Mouse (Mus musculus) spleen, adult 12 weeks (tissue): ENCODE measurements around the gene Mapk13.

ENCODE experiments used
- DNase-seq: peaks from one replicate; pipeline ENCODE4 v3.0.0; 2022; ENCODE audit warnings: low spot score

Gene Mapk13

DNA sequence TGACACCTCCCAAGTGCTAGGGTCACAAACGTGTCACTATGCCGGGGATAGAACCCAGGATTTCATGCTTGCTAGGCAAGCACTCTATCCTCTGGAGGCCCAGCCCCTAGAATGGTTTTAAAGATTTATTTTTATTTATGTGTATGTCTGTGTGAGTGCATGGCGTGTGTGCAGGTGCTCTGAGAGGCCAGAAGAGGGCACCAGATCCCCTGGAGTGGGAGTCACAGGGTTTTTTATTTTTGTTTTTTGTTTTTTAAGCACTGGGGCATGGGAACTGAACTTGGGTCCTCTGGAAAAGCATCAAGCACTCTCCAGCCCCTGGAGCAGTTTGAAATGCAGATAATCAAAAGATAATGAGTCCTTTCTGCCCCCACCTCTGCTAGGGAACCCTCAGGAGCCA lies 7.7 kb downstream of the Mapk13 start:
- DNase-seq: no peak

DNA sequence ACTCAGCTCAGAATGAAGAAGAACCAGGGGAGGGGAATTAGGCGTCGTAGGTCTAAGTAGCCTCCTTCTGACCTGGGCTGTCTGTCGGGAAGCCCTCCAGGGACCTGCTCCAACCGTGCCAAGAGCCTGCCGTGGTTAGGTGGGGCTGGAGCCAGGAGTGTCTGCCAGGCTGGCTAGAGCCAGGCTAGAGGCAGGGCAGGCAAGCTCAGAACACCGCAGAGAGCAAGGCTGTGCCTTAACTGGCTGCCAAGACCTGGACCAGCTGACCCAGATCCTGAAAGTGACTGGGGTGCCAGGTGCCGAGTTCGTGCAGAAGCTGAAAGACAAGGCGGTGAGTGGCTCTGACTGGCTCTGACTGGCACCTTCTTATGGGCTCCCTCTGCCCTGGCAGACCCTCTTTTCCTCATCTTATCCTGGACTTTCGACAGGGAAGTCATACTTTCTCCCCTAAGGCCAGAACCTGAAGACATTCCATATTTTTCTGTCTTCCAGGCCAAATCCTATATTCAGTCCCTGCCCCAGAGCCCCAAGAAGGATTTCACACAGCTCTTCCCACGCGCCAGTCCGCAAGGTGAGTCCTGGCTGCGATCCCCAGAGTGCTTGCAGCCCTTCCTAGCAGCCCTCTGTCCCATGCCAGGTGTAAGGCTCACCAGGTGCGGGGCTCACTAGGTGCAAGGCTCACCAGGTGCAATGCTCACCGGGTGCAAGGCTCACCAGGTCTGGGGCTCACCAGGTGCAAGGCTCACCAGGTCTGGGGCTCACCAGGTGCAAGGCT lies 8.3 kb downstream of the Mapk13 start:
- no peak for DNase-seq

DNA sequence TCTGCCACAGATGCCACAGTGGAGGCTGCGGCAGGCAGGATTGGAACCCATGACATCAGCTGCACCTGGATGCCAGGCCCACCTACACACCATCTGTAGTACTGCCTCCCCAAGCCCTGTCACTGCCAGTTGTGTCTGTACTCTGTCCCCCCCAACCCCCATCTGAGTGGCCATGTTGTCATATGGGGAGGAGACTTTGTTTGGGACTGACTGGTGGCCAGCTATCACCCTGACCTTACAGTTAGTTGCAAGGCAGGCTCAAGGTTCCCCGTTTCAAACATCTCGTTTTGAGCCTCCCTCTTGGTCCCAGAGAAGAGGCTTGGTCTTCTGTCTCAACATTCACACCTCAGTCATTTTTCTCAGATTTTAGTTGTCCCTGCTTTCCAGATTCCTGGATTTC lies 10.6 kb downstream of the Mapk13 start:
- no peak for DNase-seq

DNA sequence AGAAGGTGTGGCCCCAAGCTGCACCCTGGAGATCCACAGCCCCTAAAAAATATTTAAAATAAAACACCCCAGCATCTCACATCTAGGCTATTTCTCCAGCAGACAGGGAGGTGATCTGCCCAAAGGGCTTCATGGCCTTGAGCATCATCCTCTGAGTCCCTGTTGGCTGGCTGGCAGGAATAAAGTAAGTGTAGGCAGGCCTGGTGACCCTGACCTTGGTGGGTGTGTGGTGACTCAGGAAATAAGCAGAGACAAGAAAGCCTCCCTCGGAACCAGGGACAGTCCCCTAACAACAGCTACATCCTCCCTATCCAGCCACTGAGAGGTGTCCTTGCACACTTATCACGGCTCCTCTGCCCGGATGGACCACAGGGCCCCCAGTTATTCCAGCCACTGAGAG lies 11.7 kb downstream of the Mapk13 start:
- DNase-seq: no peak

DNA sequence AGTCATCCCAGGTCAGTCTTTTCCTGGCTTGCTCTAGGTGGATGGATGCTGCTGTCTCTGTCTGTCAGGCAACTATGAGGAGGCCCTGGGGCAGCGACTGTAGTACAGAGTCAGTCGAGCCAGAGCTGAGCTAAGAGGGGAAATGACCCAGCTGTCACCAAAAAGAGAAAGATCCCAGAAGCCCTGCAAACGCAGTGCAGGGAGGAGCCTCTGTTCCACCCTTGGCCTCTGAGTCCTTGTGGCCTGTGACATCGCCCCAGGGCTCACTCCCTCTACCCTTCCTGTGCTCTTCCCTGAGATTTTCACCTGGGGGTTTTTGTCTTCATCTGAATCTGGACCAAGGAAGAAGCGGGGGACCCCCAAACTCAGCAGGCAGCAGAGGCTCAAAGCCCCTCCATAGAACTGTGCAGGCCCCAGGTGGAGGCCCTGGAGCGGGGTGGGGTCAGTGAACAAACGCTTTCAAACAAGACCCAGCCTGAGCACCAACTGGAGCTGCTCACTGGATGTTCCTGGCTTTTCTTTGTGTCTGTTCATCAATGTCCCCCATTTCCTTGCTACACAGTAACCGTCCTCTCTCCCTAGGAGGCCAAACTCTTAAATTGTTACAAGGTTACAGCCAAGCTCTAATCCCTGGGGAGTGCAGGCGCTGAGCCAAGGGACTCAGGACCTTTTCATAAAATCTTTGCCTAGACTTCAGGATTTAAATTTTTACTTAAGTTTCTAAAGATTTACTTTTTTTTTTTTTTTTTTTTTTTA lies 12.4 kb downstream of the Mapk13 start:
- no peak for DNase-seq

DNA sequence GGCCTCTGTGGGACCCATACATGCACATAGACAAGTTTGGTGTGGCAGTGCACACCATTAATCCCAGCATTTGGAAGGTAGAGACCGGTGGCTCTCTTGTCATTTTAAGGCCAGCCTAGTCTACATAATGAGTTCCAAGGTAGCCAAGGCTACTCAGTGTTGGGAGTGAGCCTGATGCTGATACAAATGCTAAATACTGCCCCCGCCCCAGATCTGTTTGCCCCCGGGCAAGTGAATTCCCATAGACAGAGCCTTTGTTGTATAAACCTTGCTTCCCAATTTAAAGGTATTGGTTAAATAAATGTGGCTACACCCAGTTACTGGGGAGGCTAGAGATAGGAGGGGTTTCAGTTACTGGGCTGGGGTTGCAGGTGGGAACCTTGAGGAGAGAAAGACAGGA lies 15.9 kb downstream of the Mapk13 start:
- DNase-seq: no peak

DNA sequence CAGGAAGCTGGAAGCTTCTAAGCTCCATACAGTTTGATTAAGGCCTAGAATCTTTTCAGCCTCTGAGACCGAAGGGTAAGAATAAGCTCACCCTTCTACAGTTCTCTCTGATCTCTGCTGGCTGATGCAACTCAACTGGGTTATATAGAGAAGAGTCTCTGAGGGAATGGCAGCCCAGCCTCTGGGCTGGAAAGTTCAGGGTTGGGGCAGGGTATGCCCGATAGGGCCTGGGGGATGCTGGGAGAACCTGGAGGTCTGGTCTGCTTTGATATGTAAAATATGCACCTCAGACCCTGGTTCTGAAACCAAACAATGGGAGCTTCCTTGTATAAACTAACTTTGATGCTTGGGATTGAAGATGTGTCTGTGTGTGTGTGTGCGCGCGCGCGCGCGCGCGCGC lies 18.4 kb downstream of the Mapk13 start:
- no peak for DNase-seq

DNA sequence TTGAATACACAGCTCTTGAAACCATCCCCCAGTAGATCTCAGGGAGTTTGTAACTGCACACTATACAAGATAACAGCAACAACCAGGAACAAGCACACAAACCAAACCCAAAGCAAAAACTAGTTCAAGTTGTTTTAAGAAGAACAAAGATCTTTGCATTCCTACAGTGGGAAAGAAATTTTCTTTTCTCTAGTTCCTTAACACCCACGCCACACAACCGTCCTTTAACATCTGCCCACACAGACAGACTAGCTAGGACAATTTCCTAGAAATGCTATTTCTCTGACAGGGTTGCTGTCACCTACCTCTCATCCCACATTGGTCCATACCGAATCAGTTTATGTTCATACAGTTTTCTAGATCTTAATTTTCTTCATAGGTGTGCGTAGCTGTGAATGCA lies 27.9 kb downstream of the Mapk13 start:
- no peak for DNase-seq

DNA sequence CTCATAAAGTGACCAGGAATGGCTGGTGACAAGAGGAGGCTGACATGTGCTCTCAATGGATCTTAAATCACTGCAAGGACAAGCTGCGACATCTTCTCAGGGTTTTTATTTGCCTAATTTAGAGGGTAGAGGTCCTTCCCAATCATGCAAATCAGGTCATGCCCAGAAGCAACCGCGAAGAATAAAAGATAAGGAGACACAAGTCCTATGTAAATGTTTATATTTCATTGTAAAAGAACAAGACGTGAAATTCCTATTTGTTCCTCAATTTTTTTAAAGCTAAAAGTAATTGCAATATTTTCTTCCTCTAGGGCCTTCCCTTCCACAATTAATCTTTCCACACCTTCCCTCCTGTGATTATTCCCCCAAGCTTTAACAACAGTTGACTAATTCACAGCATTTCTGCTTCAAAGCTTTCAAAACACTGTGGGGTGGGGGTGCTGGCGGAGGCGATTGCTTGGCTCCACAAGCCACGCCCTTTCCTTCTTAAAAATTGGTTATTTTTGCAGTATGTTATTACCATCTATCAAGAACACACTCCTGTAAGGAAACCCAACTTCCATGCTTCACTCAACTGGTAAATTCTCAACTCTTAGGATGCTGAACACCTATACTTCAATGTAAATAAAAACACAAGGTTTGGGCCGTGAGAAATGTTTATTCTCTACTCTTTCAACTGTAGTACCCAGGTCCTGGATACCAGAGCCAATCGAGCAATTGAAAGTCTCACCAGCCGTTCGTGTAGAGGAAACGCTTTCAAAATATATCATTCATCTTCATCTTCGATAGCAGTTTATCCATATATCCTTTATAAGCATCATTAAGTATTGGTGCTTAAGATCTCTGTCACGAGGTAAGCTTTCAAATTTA lies 30.4 kb downstream of the Mapk13 start:
- no peak for DNase-seq

DNA sequence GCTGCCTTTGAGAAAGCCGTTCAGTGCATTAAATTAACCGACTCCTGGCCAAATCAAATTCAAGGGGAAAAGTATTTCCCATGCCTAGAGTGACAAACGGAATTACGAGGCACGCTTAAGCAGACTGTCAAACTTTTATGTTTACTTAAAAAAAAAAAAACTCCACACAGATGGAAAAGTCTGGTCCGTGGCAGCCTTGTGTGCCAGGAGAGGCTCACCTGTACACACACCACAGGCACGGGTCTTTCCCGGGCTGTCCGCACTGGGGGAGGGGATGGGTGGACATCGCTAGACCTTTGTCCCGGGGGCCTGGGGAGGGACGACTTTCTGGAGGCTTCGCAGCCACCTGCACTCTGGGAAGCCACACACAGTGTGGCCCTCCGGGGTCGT lies 31.2 kb downstream of the Mapk13 start:
- no peak for DNase-seq

DNA sequence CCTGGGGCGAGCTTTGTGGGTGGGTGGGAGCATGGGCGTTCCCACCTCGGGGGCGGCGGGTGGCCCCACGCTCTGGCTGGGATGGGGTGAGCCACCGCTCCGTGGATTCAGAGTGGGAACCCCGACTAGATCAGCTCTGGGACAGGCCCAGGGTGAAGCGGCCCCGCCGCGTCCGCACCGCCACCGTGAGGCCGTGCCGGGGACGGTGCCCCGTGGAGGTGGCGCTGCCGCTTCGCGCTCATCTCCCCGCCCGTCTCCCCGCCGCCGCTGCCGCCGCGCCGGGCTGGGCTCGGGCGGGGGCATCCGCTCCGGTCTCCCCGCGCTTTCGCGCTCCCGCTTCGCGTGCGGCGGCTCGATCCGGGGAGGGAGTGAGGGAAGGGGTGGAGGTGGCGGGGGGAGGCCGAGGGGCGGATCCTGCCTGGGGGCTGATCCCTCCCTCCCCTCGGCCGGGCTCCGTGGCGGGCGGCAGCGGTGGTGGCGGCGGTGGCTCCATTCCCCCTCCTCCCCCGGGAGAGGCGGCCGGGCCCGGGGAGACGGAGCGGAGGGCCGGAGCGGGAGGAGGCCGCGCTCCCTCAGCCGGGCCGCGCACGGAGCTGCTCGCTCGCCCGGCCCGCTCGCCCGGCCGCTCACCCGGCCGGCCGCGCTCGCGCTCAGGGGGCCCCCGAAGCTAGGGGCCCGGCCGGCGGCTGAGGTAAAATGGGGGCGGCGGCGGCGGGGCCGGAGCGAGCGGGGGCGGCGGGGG lies 31.7 kb downstream of the Mapk13 start, which contains the start of gene Brpf3:
Gene Brpf3 (plus strand): TSS at position 420 of the 742 bp plus-strand sequence.
- peak; percentile 73 for DNase-seq

DNA sequence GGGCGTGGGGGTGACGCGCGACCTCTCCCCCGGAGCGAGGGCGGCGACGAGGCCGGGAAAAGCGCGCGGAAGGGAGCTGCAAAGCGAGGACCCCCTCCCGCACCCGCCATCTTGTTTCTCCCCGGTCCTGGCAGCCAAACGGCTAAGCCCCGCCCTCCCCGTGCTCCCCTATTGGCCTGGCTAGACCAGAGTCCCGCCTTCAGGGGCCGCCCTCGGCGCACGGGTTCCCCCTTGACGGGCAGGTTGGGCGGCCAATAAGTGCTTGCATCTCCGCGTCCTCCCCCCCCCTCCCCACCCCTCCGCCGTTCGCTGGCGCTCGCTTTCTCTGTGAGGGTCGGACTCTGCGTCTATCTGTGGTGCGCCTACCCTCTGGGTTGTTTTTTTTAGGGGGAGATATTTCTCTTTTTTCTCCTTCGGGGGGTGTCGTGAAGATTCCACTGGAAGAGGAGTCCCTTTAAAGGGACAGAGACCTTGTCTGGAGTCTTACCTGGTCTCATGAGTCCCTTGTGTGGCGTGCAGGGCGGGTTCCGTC lies 32.4 kb downstream of the Mapk13 start:
- DNase-seq: peak; percentile 96

DNA sequence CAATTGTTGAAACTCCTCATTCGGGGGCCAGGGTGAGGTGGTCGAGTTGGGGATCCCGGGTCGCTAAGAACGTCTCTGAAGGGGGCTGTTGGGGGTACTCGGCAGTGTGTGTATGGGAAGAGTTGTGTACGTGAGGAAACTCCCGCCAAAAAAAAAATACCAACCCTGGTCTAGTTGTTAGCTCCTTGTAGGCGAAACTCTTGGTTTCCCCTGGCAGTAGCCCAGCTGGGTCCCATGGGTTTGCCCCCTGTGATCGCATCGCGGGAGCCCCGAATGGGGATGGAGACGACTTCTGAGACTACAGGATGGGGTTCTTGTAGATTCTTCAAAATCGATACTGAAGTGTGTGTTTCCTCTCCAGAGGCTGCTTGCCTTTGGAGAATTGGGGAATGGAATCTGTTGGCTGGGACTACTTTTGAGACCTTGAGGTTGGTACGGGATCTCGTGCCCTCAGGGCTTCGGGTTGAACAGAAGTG lies 32.9 kb downstream of the Mapk13 start:
- DNase-seq: no peak

DNA sequence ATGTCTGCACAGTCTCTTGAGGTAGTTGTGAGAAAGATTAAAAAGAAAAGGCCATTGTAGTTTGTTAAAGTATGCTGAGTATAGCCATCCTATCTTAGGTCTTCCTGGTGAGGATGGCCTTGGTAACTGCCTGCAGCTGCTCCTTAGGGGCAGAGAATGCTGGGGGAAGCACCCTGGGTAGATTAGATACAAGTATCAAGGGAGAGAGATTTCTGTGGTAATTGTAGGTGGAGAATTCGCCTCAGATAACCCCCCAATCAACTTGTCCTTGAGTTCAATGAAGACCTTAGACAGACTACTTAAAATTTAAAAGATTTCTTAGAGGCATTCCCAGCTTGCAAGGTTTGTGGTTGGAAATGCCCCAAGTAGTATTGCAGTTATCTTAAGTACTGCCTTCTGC lies 34.2 kb downstream of the Mapk13 start:
- no peak for DNase-seq

DNA sequence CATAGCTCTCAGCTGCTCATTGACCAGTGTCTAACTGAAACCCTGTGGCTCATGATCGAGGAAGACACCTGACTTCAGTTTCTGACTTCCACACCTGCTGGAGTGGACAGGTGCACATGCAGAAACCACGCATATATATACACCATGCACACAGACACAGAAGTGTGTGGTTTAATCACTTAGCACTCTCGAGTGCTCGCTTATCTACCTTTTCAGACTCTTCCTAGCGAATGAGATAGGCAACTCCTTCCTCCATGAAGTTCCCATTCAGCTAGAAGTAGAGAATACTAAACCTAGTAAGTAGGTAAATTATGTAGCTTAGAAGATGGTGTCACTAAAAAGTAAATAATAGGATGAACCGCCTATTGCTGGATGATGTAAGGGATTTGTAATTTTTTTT lies 35.9 kb downstream of the Mapk13 start:
- DNase-seq: no peak

DNA sequence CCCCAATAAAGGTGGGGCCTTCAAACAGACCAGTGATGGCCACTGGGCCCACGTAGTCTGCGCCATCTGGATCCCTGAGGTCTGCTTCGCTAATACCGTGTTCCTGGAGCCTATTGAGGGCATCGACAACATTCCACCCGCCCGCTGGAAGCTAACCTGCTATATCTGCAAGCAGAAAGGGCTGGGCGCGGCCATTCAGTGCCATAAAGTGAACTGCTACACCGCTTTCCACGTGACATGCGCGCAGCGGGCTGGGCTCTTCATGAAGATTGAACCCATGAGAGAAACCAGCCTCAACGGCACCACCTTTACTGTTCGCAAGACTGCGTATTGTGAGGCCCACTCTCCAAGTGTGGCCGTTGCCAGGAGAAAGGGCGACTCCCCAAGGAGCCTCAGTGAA lies 37.7 kb downstream of the Mapk13 start:
- DNase-seq: no peak

DNA sequence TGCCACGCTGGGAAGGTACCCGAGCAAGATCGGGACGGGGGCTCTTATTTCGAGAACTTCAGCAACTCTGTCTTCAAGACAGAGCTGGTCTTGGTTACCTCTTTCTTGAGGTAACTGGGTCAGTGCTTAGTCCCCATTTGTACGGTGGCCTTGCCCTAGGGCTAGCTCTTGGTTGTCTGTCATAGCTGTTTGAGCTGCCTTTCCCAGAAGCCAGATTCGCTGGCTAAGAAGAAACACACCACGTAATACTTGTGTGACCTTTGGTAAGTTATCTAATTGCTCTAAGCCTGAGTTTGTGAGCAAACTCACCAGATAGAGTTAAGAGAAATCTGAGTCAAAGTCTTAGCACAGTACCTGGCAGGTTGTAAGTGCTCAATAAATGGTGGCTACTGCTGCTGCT lies 39.6 kb downstream of the Mapk13 start:
- no peak for DNase-seq

DNA sequence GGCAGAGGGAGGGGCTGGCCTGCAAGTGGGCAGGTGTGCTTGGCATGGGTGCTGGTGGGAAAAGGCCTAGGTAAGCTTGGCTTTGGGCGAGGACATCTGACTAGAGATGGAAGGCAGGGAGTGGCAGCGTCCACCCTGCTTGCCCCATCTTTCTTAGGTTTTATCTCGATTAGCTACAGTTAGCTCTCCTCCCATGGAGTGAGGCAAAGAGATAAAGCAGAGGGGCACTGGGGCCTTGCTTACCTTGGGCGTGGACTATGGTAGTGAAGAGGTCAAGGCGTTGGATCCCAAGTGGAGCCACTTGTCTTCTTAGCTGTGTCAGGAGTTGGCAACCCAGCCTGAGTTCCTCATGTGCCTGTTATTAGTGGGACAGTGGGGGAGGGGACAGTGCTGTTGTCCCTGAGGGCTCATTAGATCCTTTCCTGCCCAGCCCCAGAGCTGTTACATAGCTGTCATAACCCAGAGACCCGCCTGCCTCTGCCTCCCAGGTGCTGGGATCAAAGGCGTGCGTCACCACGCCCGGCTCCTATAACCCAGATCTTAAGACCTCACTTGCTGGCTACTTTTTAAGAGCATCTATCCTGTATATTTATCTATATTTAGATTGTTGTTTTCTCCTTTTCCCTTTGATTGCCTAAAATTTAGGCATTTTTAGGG lies 40.2 kb downstream of the Mapk13 start:
- DNase-seq: no peak

DNA sequence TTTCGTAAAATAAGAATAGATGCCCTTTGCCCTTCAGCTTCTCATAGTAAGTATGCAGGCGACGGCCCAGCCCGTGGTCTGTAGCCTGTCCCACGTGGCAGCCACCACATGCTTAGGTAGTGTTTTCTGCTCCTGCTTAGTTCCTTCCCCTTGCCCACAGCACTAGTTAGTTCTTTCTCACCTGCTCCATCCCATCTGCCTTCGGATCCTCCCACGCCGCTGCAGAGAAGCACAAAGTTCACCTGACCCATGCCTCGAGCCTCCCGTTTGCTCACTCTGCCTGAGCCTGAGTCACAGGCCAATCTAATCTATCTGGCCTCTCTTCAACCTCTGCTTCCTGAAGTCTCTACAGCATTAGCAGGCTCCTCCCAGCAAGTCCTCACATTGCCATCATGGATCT lies 43.2 kb downstream of the Mapk13 start:
- no peak for DNase-seq

DNA sequence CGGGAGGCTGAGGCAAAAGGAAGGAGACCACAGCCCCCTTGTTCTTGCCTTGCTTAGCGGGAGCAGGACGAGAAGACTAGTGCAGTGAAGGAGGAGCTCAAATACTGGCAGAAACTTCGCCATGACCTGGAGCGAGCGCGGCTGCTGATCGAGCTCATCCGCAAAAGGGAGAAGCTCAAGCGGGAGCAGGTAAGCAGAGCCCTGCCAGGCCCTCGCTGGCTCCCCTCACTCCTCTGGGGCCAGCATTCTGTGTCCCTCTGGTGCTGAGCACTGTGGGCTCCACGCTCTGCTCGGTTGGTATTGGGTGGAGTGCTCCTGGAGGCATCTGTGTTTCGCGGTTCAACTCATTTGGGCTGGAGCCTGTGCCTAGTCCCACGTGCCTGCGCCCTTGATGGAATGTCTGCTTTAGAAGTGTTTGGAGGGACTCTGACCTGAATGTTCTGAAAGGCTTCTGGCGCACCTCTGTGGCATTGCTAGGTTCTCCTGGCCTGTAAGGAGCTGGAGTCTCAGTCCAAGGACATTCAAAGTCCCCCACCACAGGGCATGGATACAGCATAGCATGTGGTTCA lies 45.5 kb downstream of the Mapk13 start:
- DNase-seq: no peak
